Mouse (Mus musculus) midbrain, embryonic 16.5 days (tissue): ENCODE data around the gene Mst1. TPM values are rescaled to one million over a fixed set of nuclear protein-coding genes. Genes with fewer than 3 reads are reported as not detected.

Experiments used
- ATAC-seq: fragments of 200-750 bp; cut with Nextera tagmentation; 2 replicates; pipeline ENCODE4 v1.8.0; 2017; ENCODE audit warnings: moderate TSS enrichment
- H3K27ac ChIP-seq: fragments of 300-500 bp; sonication (generic); 2 replicates; pipeline ENCODE4 v1.5.1; 2014; ENCODE audit warnings: mild to moderate bottlenecking, low read length, mixed read lengths
- H3K27me3 ChIP-seq: fragments of 300-500 bp; sonication (generic); 2 replicates; pipeline ENCODE4 v1.6.1; 2014; ENCODE audit warnings: low read depth, low read length, mixed read lengths; ENCODE audit not compliant: control insufficient read depth, insufficient read depth
- H3K36me3 ChIP-seq: fragments of 300-500 bp; sonication (generic); 2 replicates; pipeline ENCODE4 v1.6.1; 2014; ENCODE audit warnings: mild to moderate bottlenecking, low read length, moderate library complexity, mixed read lengths; ENCODE audit not compliant: control insufficient read depth, insufficient read depth
- H3K4me1 ChIP-seq: fragments of 300-500 bp; sonication (generic); 2 replicates; pipeline ENCODE4 v1.6.1; 2014; ENCODE audit warnings: mild to moderate bottlenecking, low read length, mixed read lengths; ENCODE audit not compliant: control insufficient read depth, insufficient read depth
- H3K4me2 ChIP-seq: fragments of 300-500 bp; sonication (generic); 2 replicates; pipeline ENCODE4 v1.6.1; 2014; ENCODE audit warnings: mild to moderate bottlenecking, low read length, mixed read lengths
- H3K4me3 ChIP-seq: fragments of 300-500 bp; sonication (generic); 2 replicates; pipeline ENCODE4 v1.5.1; 2014; ENCODE audit warnings: low read depth, mild to moderate bottlenecking, low read length, moderate library complexity, mixed read lengths
- H3K9ac ChIP-seq: fragments of 300-500 bp; sonication (generic); 2 replicates; pipeline ENCODE4 v1.6.1; 2014; ENCODE audit warnings: low read depth, low read length, mixed read lengths
- H3K9me3 ChIP-seq: fragments of 300-500 bp; sonication (generic); replicated peaks from 2 replicates; pipeline ENCODE4 v1.6.1; 2014; ENCODE audit warnings: mild to moderate bottlenecking, low read length, mixed read lengths; ENCODE audit not compliant: control insufficient read depth, poor library complexity, severe bottlenecking
- WGBS: fragments of 180-500 bp; shearing (Covaris S2); extraction: QIAGEN DNeasy Blood & Tissue Kit; methylation state at CpG from one replicate; pipeline ENCODE4 v1.1.7; 2014; 5-methylcytosine and 5-hydroxymethylcytosine counted together
- polyA plus RNA-seq: library from polyadenylated mRNA; unstranded; fragments of >200 nt; fragmentation: Nextera tagmentation; extraction: Ambion mirVana; gene quantifications from 2 replicates; pipeline ENCODE4 v1.2.1, GENCODE M21; 2015

The Mst1 gene
- 0.09 TPM in 1 of 2 replicates, not detected in the other for polyA plus RNA-seq

DNA sequence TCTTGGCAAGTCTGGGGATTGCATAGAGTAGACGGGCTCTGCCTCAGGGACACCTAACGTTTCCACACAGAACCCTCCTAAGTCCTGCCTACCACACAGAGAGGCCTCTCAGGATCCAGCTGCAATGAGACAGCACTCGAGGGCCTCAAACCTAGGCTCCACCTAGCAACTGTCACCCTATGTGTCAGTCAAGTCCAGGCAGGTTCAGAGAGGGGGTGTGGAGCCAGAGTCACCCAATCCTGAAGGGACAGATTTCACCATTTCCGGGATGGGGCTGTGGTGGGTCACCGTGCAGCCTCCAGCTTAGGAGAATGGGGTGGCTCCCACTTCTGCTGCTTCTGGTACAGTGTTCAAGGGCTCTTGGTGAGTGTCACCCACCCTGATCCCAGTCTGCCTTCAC, at the start of gene Mst1:
Gene Mst1, plus strand, starts transcription at position 269 of the 400 bp plus-strand sequence.
- ATAC-seq = no peak
- Histone ChIP-seq H3K27ac (no peak within 1 kb of the TSS), H3K36me3 (peaks cover 8% of the 10 kb centered on the region; the same call in 1 of the 2 replicates), H3K9me3 (no peaks in the 10 kb centered on the region), H3K27me3 (peaks cover 33% of the 10 kb centered on the region), H3K9ac (peak within 1 kb of the TSS; percentile 86), H3K4me2 (peak within 1 kb of the TSS; percentile 94), H3K4me1 (peaks cover 20% of the 10 kb centered on the region), H3K4me3 (peak within 1 kb of the TSS; percentile 66)
- 80% methylated on average over 5 of the region's 5 CpGs for WGBS

DNA sequence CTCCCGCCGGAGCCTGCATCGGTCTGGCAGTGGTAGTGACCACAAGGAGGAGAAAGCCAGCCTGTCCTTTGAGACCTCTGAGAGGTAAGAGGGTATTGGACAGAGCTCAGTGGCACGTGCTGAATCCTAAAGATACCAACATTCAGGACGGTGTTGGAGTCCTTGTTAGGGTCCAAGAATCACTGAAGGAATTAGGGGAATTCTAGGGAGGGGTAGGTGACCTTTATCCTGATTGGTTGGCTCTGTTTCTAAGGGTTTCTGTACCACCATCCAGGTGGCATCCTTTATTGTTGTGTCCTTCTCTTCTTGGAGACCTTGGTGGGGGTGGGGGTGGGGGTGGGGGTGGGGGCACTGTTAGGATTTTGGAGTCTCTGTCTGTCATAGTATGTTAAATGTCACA, 48.1 kb upstream of the Mst1 start:
- Histone ChIP-seq H3K9me3 (no peaks in the 10 kb centered on the region), H3K4me1 (no peaks in the 10 kb centered on the region), H3K4me2 (no peak overlapping the region), H3K4me3 (no peak overlapping the region), H3K9ac (no peak overlapping the region), H3K27ac (no peak overlapping the region), H3K36me3 (peaks cover 25% of the 10 kb centered on the region), H3K27me3 (no peaks in the 10 kb centered on the region)
- WGBS = 89% methylated on average over 5 of the region's 5 CpGs
- ATAC-seq = no peak

DNA sequence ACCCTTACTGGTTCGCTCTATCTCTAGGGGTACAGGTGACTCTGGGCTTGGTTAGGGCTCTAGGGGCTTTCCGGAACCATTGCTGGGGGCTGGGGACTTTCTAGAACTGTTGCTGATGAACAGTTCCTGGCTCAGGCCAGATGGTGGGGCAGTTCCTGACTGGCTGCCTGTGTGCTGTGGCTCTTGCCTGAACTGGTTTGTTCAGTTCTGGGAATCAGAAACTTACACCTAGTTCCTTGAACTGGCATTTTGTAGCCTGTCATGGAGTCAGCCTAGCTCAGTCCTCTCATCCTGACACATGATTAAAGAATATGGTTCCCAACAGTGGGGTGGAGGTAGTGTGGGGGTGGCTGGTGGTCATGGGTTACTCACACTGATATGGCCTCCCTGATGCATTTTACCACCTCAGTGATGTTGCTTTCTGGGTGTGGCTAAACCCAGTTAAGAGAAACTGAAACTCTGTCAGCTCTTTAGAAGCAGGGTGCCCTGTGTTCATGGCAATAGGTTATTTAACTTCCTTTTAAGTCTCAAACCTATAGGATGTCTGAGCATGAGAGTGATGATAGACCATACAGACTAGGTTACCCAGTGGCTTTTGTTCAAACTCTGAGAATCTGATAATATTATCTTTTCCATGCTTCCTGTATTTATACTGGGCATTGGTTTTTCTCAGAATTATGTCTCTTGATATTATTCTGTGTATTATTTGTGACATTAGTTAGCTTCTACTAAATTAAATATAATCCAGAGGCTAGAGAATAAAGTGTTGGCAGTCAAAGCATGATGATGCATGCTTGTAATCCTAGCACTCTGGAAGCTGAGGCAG, 44.7 kb upstream of the Mst1 start:
- 96% methylated on average over 2 of the region's 2 CpGs for WGBS
- peaks cover 20% of the 10 kb centered on the region for H3K36me3 ChIP-seq

DNA sequence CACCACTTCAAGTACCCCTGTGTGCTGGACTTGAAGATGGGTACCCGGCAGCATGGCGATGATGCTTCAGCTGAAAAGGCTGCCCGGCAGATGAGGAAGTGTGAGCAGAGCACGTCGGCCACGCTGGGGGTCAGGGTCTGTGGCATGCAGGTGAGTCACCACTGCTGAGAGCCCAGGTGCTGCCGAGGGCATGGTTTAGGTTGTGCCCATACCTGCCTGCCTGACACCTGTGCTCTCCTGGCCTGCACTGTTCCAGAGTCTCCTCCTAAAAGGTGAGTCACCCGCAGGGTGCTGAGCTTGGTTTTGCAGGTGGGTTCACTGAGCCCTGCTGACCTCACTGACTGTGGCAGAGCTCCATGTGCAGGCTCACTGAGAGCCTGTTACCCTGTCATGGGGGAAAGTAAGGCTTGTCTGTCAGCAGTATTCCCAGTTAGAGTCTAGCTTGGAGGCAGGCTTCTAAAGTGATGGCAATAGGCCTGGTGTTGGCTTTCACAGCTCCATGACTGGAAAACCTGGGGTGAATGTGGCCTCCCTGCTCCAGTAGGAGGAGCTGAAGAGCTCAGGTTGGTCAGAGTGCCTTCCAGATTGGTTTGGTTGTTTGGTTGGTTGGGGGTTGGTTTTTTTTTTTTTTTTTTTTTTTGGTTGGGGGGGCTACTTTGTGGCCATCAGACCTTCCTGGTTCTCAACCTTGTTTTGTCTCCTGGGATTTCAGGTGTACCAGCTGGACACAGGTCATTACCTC, 35.3 kb upstream of the Mst1 start:
- H3K4me2 ChIP-seq = no peak overlapping the region
- 97% methylated on average over 8 of the region's 8 CpGs for WGBS
- H3K4me1 ChIP-seq = peaks cover 10% of the 10 kb centered on the region
- no peaks in the 10 kb centered on the region for H3K27me3 ChIP-seq
- ATAC-seq = no peak
- no peak overlapping the region for H3K27ac ChIP-seq
- H3K9ac ChIP-seq = no peak overlapping the region
- no peaks in the 10 kb centered on the region for H3K9me3 ChIP-seq
- H3K36me3 ChIP-seq = peaks cover 26% of the 10 kb centered on the region
- no peak overlapping the region for H3K4me3 ChIP-seq

More for the DNA sequence above, 44.7 kb upstream of the Mst1 start:
- Histone ChIP-seq H3K4me3 (no peak overlapping the region), H3K27ac (no peak overlapping the region), H3K4me2 (no peak overlapping the region), H3K9ac (no peak overlapping the region), H3K4me1 (no peaks in the 10 kb centered on the region), H3K9me3 (no peaks in the 10 kb centered on the region), H3K27me3 (no peaks in the 10 kb centered on the region)
- ATAC-seq = no peak

DNA sequence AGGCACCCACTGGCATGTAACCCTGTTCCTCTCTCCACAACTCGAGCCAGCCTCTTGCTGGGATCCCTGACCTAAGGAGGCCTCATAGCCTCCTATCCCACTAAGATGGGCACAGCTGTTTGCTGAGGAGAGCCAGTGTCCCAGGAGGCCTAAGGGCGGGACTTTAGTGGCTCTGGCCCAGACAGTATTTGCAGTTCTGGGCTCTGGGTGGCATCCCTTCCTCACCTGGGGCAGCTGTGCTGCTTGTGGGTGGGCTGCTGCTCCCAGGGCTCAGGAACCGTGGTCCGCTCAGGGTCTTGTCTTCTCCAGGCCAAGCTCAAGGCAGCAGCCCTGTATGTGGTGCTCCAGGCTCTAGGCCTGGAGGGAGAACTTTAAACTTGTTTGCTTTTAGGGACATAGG, 33.7 kb upstream of the Mst1 start:
- ATAC-seq = no peak
- H3K9ac ChIP-seq = no peak overlapping the region

DNA sequence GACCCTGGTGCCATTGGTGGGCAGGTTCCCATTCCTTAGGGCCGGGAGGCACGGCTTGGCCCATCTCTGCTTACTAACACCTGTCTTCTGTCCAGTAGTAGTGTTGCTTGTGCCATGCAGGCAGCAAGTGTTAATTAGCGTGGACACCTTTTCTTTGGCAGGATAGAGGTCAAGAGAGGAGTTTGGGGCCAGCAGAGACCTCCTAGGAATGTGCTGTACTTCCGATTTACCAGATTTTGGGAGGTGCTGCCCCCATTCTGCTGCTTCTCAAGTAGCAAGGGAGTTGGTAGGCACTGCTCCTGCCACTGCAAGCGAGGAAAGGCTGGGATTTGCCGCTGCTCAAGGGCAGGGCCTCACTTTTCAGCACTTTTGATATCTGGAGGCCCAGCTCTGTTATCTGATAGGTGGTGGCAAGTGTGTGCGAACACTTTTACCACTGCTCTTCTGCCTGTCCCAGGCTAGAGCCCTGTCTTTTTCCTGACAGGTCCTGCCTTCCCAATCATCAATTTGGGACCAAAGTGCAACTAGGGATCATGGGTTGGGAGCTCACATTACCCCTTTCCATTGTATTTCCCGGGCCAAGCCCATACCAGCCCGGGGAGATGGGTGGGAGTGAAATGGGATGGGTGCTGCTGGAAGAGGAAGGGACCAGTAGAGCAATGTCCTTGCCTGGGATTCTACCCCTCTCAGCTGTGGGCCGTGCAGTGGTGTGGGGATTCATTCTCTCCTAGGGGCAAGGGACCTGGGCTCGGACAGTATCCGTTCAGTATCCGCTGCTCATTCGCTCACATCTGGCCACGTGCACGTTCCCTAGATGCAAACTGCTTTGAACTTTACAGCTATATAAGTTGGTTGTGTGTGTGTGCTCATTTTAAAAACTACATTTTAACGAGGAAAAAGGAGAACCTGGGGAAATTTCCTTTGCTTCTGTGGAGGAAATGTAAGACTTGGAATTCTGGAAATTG, 32.4 kb upstream of the Mst1 start:
- 47% methylated on average over 17 of the region's 17 CpGs for WGBS
- Histone ChIP-seq H3K4me2 (peak overlapping the region; percentile 89), H3K36me3 (peaks cover 18% of the 10 kb centered on the region), H3K27me3 (no peaks in the 10 kb centered on the region), H3K27ac (peak overlapping the region; percentile 58; the same call in 1 of the 2 replicates), H3K4me3 (peak overlapping the region; percentile 77), H3K4me1 (peaks cover 16% of the 10 kb centered on the region), H3K9me3 (no peaks in the 10 kb centered on the region), H3K9ac (peak overlapping the region; percentile 73)
- no peak for ATAC-seq

More for the DNA sequence above, 33.7 kb upstream of the Mst1 start:
- no peaks in the 10 kb centered on the region for H3K27me3 ChIP-seq
- H3K36me3 ChIP-seq = peaks cover 21% of the 10 kb centered on the region
- H3K4me1 ChIP-seq = peaks cover 16% of the 10 kb centered on the region
- no peak overlapping the region for H3K27ac ChIP-seq
- no peak overlapping the region for H3K4me2 ChIP-seq
- no peaks in the 10 kb centered on the region for H3K9me3 ChIP-seq
- H3K4me3 ChIP-seq = no peak overlapping the region
- WGBS = 85% methylated on average over 4 of the region's 4 CpGs

DNA sequence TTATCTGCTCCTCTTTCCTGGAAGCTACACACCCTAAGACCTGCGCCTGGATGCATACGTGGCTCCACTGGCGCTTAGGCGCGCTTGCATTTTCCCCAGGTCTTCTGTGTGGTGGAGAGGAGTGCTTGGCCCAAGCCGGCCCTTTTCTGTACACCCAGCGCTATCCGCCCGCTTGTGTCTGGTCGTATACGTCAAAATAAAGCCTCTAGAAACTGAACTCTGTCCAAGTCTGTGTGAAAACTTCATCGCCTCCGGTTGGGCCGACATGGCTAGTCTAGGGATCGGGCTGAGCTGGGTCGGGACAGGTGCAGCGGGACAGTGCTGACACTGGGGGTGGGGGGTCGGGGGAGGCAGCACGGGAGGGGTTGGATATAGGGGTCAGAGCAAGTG, 31.7 kb upstream of the Mst1 start:
- Histone ChIP-seq H3K9me3 (no peaks in the 10 kb centered on the region), H3K9ac (peak overlapping the region; percentile 73), H3K36me3 (peaks cover 18% of the 10 kb centered on the region), H3K4me3 (peak overlapping the region; percentile 77), H3K4me1 (peaks cover 18% of the 10 kb centered on the region), H3K27ac (peak overlapping the region; percentile 58; the same call in 1 of the 2 replicates), H3K4me2 (peak overlapping the region; percentile 89), H3K27me3 (no peaks in the 10 kb centered on the region)
- peak; percentile 50 for ATAC-seq
- WGBS = under 1% methylated on average over 19 of the region's 19 CpGs

DNA sequence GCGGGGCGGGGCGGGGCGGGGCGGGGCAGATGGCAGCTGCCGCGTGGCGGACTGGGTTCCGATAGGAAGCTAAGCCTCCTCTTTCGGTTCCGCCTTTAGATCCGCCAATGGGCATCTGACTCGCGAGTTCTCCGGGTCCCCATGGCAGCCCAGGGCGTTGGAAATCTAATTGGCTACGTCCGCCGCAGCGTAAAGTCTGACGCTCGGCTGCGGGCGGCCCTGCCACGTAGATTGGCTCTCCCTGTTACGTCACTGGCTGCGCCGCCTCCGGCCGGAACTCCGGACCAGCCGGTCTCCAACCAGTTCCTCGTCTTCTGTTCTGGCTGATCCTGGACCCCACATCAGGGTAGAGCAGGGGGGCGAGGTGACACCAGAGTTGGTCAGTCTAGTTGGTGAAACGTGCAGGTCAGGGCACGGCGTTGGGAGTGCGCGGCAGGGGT, 31.2 kb upstream of the Mst1 start, which contains the start of gene Gmppb:
Gene Gmppb, plus strand, starts transcription at position 227 of the 440 bp plus-strand sequence.
- no peaks in the 10 kb centered on the region for H3K9me3 ChIP-seq
- peak; percentile 95 for ATAC-seq
- whole genome bisulfite sequencing = under 1% methylated on average over 32 of the region's 39 CpGs

More for the DNA sequence above, 31.2 kb upstream of the Mst1 start, which contains the start of gene Gmppb:
- Histone ChIP-seq H3K4me2 (peak within 1 kb of the TSS; percentile 89), H3K27ac (peak within 1 kb of the TSS; percentile 69), H3K27me3 (no peaks in the 10 kb centered on the region), H3K36me3 (peaks cover 23% of the 10 kb centered on the region), H3K4me1 (peaks cover 18% of the 10 kb centered on the region), H3K4me3 (peak within 1 kb of the TSS; percentile 77), H3K9ac (peak within 1 kb of the TSS; percentile 73)
